Mouse (Mus musculus): ENCODE measurements at regions not wholly inside any gene's neighbourhood (a gene's known extent, or its start where the extent isn't known, plus 50 kb on each side); places are given as distances from the start of the nearest gene placed in this dataset.

DNA sequence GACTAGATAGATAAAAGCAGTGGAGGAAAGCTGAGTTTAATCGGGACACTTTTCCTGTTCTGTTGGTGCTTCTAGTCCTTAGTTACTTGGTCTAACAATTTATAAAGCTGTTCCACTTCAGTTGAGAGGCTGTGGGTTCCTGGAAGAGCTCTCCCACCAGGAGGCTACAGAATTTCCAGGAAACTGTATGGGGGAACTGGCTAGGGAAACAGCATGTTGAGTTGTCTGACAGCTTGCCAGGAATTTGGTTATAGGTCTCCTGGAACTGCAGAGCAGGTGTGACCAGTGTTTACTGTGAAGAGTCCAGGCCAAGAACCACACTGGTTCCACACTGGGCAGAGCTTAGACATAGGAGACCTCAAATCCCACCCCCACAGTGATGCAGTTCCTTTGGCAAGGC, 65.0 kb upstream of the Pik3cg start:
- intact Hi-C loops (cut with DNase I) = no loop called here
- DNase-seq = no peak

DNA sequence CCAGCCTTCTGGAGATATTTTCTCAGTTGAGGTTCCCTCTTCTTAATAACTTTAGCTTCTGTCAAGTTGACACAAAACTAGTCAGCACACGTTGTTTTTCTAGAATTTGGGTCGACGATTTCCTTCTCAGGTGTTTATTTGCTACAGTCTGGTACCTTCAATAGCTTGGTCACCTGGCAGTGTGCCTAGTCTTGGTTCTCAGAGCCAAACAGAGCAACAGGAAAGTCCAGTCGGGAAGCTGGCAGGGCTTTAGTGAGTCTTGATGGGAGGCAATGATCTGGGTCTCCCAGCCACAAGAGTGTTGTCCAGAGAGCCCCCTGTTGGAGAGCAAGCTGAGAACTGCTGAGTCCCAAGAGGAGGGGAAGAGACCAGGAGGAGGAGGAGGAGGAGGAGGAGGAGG, 71.4 kb upstream of the Pik3cg start:
- intact Hi-C loops (cut with DNase I) = no loop called here
- DNase-seq = no peak

DNA sequence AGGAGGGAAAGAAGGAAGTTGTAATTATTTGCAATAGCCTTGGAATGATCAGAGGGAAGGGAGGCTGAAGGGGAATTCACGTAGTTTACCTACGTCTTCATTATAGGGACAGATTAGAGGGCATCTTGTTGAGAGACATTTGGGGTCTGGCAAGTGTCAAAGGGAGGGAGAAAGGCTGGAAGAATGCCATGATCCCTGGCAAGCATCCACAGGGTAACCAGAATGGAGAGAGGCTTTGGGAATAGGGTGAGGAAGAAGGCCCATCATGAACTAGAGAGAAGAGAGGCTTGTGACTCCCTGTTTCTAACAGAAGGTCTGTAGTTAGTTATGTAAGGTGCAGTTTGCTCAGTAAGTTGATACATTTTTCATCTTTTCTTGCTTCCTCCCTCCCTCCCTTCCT, 71.8 kb upstream of the Pik3cg start:
- intact Hi-C loops (cut with DNase I) = no loop called here
- DNase-seq = no peak

DNA sequence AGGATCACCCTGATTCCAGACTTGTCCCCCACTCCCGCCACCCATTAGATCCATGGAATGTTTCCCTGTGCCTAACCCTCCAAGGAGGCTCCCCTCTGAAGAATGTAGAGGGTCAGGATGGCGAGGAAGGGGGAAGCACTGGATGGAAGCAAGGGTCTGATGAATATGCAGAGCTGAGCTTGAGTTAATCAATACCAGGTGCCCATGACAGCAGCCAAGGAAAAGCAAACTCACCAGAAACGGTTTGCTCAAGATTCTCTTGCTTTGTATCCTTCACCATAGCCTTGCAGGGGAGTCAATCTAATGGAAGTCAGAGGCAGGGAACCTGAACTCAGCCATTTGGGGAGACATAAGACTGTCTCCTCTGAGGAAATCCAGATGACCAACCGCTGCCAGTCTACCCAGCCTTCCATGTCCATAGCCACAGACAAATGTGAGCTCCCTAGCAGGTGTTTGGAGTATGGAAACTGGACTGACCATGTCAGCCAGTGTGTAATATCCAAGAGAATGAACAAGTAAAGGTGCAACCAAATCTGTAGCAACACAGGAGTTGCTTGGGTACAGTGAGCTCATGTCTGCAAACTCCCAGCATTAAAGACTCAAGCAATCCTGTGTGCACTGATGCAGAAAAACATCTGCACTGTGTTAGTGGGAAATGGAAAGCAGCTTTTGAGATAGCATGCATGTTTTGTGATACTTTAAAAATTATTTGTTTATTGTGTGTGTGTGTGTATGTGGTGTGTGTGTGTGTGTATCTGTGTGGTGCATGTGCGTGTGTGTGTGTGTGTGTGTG, 74.1 kb upstream of the Pik3cg start:
- no peak for DNase-seq
- intact Hi-C loops (cut with DNase I) = no loop called here

DNA sequence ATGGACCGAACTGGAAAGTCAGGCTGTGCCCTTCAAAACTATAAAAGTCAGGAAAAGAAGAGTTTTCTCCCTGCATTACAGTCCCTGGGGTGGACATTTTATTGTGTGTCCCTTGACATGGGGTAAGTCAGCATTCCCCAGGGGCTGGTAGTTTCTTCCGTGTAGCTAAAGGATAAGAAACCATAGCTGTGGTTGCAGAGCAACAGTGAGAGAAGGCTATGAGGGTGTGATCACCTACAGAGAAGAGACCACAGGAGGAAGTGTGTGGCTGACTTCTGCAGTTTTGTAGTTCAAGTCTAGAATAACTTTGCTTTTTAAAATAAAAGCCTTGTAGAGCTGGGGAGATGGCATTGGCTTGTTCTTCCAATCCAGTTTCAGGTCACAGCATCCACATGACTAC, 76.6 kb upstream of the Pik3cg start:
- intact Hi-C loops (cut with DNase I) = no loop called here
- no peak for DNase-seq

DNA sequence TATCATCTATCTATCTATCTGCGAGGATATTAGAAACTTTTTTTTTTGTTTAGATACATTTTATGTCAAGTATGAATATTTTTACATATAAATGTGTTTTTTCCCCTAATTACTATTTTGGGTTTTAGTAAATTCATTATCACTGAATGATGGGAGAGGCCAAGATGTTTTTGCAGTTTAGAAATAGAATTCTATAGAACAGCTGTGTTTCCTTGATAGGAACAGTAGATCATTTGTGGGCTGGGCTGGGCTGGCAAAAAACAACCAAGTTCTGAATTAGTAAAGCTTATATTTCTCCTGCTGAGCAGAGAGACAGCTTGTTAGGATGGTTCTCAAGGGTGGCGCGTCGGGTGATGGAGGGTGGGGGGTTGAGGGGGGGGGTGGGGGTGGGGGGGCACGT, 78.2 kb upstream of the Pik3cg start:
- intact Hi-C loops (cut with DNase I) = no loop called here
- no peak for DNase-seq

DNA sequence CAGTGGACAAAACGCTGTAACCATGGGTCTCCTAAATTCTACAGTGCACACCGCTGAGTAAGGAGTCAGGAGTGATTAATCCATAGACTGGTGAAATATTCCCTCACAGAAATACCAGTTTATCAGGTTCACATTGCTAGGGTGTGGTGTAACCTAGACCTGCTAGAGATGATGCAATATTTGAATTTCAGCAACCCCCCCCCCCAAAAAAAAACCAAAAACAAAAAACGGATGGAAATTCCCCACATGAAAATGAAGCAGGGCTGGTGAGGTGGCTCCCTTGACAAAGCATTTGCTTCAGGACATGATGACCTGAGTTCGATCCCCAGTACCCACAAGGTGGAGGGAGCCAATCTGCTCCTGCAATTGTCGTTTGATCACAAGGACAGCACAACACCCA, 82.7 kb upstream of the Pik3cg start:
- intact Hi-C loops (cut with DNase I) = loop anchor here (10.0 kb wide), 1 partner anchor 344 kb away; no protein-coding TSS in a partner anchor
- no peak for DNase-seq

DNA sequence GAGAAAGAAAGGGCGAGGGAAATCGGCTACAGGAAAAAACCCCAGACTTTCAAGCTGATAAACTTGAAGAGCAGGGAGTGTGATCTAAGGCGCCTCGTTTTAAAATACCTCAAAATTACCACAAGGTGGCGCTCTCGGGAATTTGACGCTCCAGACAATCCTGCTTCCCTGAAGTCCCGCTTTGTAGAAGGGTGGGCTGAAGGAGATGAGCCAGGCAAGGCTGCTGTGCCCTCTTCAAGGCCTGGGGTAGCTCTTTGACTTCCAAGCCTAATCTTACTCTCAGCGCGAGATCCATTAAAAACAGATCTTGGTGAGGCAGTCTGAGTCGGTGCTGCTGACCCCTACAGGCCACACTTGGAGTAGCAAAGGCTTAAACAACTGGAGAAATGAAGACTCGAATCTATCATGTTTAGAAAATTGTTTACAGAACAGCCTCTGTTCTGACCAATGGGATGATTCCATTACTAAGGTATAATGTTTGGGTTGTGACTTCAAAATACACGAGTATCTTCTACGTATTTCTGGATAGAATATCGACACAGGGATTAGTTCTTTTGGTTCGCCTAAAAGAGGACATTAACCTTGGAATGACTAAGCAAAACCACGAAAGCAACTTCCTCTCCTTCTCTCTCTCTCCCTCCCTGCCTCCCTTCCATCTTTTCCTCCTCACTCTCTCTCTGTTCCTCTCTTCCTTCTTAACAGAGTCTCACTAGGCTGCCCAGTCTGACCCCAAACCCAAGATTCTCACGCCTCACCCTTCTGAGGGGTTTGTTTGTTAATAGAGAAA, 83.7 kb upstream of the Pik3cg start:
- intact Hi-C loops (cut with DNase I) = loop anchor here (1.0 to 10.0 kb wide), 3 partner anchors 87 to 605 kb away; no protein-coding TSS in a partner anchor

DNA sequence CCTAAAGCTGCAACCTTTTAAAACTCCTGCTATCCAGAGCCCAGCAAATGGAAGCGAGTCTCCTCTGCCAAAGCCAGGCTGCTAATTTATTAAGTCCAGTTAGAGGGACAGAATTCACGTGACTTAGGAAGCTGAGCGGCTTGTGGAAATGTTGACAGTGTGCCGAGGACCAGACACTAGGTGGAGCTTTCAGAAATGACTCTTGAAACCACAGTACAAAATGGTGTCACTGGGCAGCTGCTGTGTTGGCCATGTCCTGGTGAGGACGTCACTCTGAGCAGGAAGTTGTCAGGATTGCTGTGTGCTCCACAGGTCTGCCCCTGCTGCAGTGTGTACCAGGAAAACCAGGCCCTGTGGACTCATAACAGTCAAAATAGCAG, 84.3 kb upstream of the Pik3cg start:
- intact Hi-C loops (cut with DNase I) = loop anchor here (1.0 to 10.0 kb wide), 3 partner anchors 87 to 605 kb away; no protein-coding TSS in a partner anchor
- peak; percentile 4 to 7 for DNase-seq

More for the DNA sequence above, 83.7 kb upstream of the Pik3cg start:
- DNase-seq = peak; percentile 61 to 75

DNA sequence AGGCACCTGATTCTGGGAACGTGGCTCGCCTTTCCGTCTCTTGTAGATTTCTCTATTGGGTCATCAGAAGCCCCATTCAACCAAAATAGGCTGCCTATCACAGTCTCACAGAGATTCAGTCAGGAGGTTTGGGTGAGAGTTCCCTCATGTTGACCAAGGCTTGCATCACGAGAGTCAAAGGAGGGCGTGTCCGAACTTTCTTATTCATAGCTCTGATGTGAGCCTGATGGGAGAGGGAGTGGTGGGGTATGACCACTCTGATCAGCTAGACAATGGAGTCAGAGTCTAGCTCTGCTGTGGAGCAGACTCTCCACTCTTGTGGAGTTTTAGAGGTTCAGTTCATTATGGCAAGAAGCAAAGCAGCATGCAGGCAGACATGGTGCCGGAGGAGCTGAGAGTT, 81.1 kb upstream of the Ccdc71l start:
- DNase-seq = no peak
- intact Hi-C loops (cut with DNase I) = loop anchor here (10.0 kb wide), 1 partner anchor 337 kb away; no protein-coding TSS in a partner anchor

DNA sequence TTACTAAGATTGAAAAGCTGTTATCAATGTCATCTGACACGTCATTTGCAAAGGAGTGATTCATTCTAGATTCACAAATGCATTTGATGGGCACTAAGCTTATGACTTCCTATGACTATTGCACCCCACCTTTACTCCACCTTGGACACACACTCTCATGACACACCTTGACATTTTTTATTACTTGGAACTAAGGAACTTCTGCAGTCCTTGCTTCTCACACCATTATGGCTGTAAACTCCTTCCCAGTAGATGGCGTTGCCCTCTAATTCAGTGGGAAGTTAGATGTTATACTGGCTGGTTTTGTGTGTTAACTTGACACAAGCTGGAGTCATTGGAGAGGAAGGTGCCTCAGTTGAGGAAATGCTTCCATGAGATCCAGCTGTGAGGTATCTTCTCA, 78.8 kb upstream of the Ccdc71l start:
- DNase-seq = no peak
- intact Hi-C loops (cut with DNase I) = loop anchor here (10.0 kb wide), 1 partner anchor 335 kb away; no protein-coding TSS in a partner anchor

DNA sequence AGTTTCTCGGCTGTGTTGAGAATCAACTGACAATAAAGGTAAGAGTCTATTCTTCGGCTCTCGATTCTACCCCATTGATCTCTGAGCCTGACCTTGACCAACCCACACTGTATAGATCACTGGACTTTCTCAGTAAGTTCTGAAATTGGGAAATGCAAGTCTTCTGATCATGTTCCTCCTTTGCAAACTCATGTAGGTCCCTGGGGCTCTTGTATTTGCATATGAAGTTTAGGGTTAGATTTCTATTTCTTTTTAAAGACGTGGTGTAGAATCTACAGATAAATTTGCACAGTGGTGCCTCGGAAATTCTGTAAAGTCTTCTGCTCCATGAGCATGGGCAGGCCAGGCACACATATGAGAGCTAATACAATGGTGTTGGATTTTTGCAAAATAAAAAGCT, 72.8 kb upstream of the Ccdc71l start:
- no peak for DNase-seq
- intact Hi-C loops (cut with DNase I) = no loop called here

DNA sequence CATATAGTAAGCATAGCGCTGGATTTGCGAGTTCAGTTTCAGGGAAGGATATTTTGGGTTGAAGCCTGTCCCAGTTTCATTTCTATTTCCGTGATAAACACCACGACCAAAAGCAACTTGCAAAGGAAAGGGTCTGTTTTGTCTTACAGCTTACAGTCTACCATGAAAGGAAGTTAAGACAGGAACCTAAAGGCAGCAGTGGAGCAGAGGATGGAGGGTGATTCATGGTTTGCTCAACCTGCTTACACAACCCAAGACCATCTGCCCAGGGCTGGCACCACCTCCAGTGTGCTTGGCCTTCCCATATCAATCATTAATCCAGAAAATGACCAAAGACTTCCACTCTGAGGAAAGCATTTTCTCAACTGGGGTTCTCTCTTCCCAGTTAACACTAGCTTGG, 72.2 kb upstream of the Ccdc71l start:
- no peak for DNase-seq
- intact Hi-C loops (cut with DNase I) = no loop called here

DNA sequence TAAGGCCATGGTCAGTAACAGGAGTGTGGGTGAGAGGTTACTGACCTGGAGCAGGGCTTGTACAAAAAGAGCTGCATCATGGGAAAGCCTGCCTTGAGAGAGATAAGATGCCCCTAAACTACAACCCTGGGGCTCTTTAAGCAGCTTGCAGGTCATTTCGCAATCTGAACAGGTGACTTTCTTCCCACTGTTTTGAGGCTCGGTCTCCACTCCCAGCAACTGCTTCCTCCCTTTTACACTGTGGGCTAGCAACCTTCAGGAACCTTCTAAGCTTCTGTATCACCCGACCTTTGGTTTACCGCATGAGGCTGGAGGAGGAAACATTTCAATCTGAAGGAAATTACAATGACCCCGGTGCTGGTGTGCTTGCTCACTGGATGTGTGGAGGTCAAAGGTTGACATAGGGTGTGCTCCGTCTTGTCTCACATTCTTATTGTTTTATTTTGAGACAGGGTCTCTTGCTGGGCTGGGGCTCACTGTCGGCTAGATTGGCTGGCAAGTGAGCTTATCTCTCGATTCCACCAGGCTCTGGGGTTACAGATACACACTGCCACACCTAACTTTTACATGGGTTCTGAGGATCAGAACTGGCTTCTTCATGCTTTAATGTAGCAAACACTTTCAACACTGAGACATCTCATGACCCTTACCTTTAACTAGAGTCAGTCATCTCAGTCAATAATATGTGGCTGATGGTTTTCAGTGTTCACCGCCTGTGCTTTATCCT, 71.1 kb upstream of the Ccdc71l start:
- intact Hi-C loops (cut with DNase I) = no loop called here
- DNase-seq = no peak

DNA sequence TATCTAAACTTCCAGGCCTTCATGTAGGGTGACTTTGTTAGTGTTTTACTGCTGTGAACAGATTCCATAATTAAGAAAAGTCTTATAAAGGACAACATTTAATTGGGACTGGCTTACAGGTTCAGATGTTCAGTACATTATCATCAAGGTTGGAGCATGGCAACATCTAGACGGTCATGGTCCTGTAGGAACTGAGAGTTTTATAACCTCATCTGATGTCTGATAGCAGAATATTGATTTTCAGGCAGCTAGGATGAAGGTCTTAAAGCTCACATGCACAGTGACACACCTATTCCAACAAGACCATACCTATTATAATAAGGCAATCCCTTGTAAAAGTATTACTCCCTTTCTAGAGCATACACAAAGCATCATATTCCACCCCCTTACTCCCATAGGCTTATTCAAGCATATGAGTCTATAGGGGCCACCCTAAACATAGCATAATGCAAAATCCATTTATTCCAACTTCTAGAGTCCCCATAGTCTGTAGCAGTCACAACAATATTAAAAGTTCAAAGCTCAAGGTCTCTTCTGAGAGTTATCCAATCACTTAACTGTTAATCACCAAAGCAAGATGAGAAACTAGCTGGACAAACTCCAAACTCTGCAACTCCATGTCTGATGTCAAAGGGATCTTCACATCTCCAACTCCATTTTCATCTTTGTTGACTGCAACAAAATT, 63.3 kb upstream of the Ccdc71l start:
- intact Hi-C loops (cut with DNase I) = no loop called here
- no peak for DNase-seq
